Mouse (Mus musculus) kidney, adult 2 months (tissue): ENCODE data around the gene Mcu.

Source experiments
- CTCF ChIP-seq: fragments of 200-500 bp; conservative IDR thresholded peaks from 2 replicates; pipeline ENCODE4 v1.5.1; 2011; ENCODE audit warnings: low read depth, mild to moderate bottlenecking, control low read depth, low read length, moderate library complexity, mixed read lengths; ENCODE audit not compliant: insufficient read depth, insufficient read length
- POLR2A ChIP-seq: fragments of 200-500 bp; IDR thresholded peaks from one replicate; pipeline ENCODE4 v1.6.1; 2011; ENCODE audit warnings: low read depth, low read length, control low read depth

DNA sequence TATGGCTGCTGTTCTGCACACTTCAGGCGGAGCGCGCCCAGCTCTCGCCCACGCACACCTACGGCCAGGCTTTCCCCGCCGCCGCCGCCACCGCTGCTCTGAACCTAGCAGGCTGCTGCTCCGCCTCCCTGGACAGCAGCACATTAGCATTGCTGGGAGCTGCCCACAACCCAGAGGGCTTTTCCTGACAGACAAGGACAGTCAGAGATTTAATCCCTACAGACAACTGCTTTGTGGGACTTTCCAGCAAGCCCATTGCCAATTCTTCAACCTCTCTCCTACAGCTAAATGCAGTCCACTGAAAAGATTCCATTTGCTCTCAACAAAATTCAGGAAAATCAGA lies 77.0 kb downstream of the Mcu start:
- TF ChIP-seq CTCF: no peak
- no peak for TF ChIP-seq POLR2A
